Mouse (Mus musculus): ENCODE results near the gene Slc15a5.
A peak's percentile ranks its signal among the peaks of the same experiment; 100 is the strongest.

Gene Slc15a5

DNA sequence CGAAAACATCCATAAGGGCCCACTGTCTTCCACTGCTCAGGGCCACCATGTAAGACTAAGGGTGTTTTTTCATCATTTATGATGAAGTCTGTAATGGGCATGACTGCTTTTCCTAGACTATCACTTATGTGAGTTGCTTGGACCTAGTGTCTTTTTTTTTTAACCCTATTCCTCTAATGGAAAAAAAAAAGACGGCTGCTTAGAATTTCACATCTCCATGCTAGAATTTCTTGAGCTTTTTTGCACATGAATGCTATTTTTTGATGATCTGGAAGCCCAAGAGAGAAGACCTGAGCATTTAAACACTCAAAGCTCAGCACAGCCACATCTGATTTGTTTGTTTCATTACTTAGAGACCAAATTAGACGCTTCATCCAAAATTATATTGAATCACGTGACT, at the start of gene Slc15a5:
Slc15a5 (minus strand) TSS at position 101 of the 400 bp plus-strand sequence.
- DNase-seq (ENCODE audit: extremely low read depth, insufficient read length, low spot score) = no peak

DNA sequence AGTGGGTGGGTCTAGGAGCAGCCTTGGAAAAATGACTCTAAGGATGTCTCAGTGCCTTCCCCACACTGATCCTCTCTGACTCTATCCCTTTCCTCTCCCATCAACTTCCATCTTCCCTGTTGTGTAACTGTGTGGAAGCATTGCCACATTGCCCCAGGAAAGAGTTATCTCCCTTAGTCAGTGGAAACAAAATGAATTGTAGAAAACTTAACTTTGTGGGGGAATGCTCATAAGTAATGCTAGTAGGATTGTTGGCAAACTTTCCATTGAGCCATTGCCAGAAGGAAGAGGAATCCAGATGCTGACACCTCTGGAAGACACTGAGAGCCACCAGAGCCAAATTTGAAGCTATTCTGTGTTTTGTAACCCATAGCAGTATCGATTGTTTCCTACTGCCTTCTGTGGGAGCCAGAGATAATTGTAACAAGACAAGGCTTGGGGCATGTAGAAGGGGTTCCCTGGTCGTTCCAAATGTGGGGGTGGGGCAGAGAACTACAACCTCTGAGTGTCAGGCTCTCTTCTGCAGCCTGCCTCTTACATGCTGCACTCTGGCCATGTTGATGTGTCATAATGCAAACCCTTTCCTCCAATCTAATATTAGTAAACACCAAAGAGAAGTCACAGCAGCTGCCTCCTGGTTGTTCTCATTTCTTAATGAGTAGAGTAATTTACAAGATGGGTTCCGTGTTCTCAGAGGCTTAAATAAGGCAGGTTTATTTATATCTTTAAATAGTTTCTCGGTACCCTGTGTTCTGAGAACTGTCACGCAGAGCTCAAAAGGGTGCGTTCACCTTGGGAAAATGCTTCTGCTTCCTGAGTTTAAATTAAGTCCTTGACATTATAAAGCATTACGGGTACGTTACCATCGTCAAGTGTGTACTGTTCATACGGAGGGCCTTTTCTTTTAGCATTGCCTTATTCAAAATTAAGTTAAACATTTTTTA, 48.9 kb upstream of the Slc15a5 start:
- no peak for DNase-seq (ENCODE audit: extremely low read depth, insufficient read length, low spot score)

DNA sequence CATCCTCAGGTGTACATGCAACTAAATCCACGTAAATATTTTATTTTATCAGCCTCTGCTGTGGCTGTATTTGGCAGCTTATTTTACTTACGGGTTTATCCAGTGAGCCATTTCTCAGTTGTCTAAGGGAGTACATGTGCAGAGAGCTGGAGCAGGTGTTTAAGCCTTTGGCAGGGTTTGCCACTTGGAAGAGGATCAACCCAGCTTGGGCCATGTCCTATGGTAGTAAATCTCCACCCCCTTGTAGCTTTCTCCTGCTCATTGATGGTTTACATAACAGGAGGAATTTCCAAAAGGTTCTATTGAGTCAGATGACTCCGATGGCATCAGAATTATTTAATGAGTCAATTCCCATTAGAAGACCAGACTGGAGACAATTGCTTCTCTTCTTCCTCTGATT, 37.8 kb upstream of the Slc15a5 start:
- no peak for DNase-seq (ENCODE audit: extremely low read depth, insufficient read length, low spot score)

DNA sequence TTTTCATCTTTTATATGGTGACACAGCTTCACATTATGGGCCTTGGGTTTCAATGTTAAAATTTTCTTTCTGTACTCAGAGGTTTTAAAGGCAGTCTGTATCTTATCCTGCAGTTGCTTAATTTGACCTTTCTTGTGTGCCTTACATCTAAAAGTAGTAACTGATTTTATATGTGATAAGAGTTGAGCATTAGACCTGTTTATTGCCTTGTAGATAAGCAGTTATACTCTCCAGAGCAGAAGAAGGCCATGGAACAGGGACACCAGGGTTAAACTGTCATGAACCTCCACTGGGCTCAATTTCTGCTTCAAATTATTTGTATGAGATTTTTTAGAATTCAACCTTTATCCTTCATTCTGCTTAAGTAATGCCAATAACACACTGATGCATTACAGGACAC, 24.8 kb upstream of the Slc15a5 start:
- no peak for DNase-seq (ENCODE audit: extremely low read depth, insufficient read length, low spot score)

DNA sequence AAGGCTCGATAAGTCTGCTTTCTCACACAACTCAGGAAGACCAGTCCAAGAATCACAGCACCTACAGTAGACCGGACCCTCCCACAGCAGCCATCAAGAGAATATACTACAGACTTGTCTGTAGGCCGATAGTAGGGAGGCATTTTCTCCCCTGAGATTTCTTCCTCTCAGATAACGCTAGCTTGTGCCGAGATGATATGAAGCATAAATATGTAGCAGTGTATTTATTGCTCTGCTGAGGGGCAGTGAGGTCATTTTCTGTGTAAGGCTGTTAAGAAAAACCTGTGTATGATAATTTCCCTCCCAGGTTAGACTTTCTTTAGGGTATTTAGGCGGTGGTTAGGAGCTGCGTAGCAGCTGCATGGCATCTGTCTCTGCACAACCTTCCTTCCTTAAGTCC, 23.2 kb upstream of the Slc15a5 start:
- no peak for DNase-seq (ENCODE audit: extremely low read depth, insufficient read length, low spot score)

DNA sequence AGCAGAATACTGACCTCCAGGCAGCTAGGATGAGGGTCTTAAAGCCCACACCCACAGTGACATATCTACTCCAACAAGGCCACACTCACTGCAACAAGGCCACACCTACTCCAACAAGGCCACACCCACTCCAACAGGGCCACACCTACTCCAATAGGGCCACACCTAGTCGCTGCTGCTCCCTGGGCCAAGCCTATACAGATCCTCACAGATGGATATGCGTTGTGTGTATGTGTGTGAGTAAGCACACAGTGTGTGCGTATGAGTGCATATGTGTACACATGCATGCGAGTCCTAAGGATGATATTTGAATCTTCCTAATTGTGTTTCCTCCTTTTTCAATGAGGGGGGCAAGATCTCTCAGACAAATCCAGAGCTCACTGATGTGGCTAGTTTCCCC, 22.1 kb upstream of the Slc15a5 start:
- DNase-seq (ENCODE audit: extremely low read depth, insufficient read length, low spot score) = no peak

DNA sequence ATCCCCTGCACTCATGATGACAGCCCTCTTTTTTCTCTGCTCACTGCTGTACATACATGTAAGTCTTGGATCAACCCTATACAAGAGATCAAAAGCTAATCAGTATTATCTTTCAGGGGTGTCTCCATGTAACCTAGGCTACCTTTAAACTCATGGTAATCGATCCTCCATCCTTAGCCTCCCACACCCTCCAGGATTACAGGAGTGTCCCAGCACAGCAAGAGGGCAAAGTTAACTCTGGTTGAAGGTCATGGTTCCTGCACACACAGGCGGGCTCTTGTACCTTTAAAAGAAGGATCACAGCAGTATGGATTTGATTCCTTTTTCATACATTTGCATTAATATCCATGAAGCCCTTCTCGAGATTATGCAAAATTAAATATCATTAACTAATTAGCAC, 19.9 kb upstream of the Slc15a5 start:
- no peak for DNase-seq (ENCODE audit: extremely low read depth, insufficient read length, low spot score)

DNA sequence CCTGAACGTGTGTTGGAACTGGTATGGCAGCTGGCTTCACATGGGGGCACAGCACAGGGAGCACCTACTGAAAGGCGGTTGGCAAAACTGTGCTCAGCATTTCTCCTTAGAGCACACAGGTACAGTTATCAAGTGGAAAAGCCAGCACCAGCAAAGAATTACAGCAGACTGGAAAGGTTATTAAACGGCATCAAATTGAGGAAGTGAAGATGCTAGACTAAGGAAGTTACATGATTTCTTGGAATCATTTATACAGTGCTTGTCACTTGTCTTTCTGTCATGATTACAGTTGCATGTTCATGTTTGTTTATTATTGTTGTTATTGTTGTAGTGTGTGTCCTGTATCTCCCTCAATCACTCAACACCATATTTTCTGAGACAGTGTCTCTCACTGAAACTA, 15.3 kb upstream of the Slc15a5 start:
- DNase-seq (ENCODE audit: extremely low read depth, insufficient read length, low spot score) = no peak

DNA sequence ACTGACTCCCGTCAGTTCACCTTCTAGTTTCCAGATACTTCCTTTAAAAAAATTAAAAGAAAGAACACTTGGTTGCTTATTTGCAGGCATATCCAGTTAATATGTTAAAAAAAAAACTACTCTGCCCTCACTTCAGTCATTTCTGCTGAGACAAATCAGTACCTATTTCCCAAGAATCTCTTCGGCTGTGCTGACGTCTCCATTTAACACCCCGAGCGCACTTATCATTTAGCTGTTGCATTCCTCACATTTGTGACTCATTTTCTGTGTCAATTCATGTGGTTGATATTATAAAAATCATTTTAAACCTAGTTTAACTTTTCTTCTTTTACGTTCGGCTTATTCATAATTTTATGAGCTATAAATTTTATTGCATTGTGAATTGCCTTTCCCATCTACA, 12.7 kb upstream of the Slc15a5 start:
- DNase-seq (ENCODE audit: extremely low read depth, insufficient read length, low spot score) = no peak

DNA sequence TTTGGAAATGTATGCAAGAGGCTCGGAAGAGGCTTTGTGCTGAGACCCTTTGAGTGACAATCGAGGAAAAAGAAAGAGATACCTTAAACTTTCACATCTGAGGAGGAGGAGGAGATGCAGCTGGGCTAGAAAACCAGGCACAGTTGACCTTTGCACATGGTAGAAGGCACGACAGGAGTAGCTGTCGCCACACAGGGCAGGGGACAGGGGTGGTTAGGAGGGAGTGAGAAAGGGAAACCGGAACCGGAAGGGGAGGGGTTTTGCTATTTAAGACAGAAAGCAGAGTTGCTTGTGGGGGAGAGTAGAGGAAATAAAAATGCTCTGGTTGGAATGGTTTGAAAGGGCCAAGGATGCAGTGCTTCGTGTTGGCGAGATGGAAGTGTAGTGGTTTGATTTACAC, 9.4 kb upstream of the Slc15a5 start:
- DNase-seq (ENCODE audit: extremely low read depth, insufficient read length, low spot score) = peak; percentile 55

DNA sequence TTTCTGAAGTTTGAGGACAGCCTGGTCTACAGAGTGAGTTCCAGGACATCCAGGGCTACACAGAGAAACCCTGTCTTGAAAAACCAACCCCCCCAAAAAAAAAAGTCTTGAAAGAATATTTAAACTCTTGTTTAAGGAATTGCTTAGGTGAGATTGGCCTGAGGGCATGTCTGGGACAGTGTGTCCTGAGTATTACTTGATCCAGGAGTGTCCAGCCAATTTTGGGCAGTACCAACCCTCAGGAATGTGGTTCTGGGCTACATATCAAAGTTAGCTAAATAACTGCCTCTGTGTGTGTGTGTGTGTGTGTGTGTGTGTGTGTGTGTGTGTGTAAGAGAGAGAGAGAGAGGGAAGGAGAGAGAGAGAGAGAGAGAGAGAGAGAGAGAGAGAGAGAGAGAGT, 6.7 kb upstream of the Slc15a5 start:
- DNase-seq (ENCODE audit: extremely low read depth, insufficient read length, low spot score) = peak; percentile 54

DNA sequence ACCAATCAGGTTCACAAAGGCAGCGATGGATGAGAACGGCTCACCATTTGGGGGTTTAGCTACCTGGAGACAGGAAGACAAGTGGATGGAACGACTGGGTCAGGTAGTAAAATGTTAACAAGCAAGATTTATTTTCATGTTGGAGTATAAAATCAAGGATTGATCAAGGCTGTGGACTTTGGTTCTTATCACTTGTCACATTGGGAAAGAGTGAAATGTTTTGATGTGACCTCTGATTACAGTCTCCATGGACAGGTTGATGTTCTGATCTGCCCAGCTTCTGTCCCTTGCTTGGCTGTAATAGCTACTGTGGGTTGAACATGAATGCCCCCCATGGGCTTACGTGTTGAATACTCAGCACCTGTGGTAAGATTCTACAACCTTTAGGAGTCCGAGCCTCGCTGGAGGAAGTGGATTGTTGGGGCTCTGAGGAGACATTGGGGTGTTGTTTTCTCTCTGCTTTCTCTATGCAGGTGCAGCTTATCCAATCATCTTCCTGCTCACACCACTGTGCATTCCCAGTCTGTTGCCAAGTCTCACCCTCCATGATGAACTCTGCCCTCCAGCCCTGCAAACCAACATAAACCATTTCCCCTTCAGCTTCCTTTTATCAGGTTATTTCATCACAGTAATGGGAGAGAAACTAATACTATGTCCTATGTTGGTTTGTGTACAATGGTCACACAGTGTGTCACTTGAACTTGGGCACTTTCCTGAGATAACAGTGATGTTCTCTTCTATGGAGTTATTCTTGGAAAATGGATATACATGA, 1.2 kb upstream of the Slc15a5 start:
- no peak for DNase-seq (ENCODE audit: extremely low read depth, insufficient read length, low spot score)

DNA sequence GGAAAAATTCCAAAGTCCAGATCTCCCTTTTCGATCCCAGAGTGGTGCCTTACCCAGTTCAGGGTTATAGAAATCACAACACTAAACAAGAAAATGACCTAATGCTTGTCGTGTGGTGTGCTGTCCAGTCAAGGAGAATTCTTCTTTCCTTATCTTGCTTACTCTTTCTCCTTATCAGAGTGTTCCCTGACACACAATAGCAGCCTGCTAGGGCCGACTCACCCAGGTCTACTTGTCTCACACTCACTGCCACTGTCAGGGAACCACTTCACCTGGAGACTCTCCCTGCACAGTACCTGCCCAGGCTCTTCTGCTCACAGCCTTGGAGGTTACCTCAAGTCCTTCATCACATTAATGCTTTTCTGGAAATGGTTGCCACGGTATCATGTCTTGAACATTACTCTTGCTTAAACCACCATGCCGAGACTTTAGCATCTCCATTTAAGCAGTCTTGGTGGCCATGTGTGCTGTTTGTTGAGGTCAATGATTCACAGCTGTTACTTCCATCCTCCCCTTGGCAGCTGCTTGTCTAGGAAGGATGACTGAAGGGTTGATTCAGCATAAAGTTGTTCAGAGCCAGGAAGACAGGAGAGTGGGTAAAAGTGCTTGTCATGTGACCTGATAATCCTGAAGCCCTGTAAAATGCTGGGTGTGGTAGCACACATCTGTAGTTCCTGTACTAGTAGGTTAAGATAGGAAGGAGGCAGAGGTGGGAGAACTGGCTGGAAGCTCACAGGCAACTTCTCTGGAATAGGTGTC, 1.9 kb downstream of the Slc15a5 start:
- no peak for DNase-seq (ENCODE audit: extremely low read depth, insufficient read length, low spot score)

DNA sequence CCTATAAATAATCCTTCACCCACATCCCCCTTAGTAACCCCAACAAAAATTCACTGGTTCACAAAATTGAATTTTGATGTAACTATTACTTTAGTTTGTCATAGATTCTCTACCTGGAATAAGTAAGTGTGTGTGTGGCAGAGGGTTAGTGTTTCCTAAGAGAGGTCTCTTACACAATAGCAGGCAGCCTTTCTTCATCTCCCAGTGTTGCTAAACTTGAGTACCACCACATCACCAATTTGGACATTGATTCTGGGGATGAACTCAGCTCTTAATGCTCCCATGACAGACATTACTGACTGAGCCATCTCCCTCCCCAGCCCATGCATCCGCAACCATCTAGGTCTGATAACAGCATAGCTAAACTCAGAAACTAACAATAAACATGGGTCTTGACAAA, 4.0 kb downstream of the Slc15a5 start:
- no peak for DNase-seq (ENCODE audit: extremely low read depth, insufficient read length, low spot score)

DNA sequence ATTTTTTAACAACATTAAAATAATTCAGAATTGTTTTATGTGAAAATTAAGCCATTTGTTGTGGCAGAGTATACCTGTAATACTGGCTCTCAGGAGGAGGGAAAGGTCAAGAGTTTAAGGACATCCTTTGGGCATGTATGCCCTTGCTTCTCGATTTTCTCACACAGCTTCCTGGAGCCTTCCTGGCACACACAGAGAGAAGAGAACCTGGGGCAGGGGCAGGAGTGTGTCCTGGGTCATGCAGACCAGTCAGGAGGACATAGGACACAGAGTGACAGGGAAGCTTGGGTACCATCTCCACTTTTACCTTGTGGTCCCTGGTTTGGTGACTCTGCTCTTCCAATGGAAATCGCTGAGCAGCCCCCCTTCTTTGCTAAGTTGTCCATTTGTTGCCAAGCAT, 6.2 kb downstream of the Slc15a5 start:
- DNase-seq (ENCODE audit: extremely low read depth, insufficient read length, low spot score) = no peak

DNA sequence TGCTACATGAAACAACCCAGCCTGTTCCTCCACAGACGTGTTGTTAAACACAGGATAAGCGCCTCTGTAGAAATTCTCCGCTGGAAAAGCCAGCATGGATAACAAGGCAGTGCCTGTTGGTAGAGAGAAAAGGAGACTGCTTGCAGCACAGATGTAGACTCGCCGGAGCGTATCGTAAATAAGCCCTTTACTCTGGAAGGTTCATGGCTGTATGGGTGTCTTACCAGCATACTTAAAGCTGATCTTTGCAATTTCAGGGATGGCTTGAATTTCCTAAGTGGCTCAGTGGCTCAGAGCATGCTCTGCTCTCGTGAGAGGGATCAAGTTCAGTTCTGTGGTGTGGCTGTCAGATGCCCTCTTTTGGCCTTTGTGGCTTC, 6.8 kb downstream of the Slc15a5 start:
- DNase-seq (ENCODE audit: extremely low read depth, insufficient read length, low spot score) = no peak

DNA sequence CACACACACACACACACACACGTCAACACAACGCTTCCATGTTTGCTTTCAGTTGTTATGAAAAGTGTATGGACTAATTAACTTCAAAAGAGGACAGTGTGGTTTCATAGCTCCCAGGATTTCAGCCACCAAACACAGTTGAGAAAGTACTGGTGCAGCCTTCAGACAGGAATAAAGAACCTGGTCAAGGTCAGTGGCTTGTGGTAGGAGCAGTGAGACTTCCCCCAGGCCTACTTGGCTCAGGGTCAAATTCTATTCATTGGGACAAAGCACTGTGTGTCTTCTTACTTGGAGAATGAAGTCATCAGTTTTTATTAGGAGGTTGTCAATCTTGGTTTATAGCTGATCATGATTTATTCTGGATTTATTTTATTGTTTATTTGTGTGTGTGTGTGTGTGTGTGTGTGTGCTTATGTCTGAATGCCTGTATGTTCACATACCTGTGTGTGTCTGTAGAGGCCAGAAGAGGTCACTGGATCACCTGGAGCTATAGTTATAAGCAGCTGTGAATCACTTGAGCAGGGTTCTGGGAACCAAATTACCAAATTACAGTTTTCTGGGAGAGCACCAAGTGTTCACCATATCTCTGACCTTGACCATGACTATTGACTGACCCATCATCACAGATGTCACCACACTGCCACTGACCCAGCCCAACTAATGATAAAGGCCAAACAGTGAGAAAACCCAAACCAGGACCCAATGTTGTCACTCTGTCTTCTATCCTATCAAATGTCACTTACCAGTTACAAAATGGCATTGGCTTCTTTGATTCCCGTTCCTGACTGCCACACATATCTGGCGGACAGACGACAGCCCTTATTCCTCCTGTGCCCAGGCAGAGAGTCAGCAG, 7.4 kb downstream of the Slc15a5 start:
- no peak for DNase-seq (ENCODE audit: extremely low read depth, insufficient read length, low spot score)

DNA sequence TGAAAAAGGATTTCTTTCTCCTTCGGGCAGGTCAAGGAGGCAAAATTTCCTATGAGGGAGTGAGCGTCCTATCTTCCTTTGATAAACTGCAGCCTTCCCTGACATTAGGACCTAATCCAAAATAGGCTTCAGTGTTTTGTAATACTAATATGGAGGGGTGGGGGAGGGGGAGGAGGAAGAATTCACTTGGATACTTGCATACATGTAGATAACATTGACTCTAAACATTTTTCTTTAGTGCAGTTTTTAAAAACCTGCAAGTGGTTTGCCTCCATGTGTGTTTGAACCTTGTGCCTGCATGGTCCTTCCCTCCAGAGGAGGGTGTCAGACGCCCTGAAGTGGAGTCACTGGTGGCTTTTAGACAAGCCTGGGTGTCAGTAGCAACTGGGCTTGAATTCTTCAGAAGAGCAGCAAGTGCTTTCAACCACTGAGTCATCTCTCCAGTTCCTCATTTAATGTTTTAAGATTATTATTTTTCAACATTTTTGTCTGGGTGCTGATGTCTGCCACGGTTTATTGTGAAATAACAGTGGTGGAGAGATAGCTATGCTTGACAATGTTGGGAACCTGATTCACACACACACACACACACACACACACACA, 8.1 kb downstream of the Slc15a5 start:
- no peak for DNase-seq (ENCODE audit: extremely low read depth, insufficient read length, low spot score)

DNA sequence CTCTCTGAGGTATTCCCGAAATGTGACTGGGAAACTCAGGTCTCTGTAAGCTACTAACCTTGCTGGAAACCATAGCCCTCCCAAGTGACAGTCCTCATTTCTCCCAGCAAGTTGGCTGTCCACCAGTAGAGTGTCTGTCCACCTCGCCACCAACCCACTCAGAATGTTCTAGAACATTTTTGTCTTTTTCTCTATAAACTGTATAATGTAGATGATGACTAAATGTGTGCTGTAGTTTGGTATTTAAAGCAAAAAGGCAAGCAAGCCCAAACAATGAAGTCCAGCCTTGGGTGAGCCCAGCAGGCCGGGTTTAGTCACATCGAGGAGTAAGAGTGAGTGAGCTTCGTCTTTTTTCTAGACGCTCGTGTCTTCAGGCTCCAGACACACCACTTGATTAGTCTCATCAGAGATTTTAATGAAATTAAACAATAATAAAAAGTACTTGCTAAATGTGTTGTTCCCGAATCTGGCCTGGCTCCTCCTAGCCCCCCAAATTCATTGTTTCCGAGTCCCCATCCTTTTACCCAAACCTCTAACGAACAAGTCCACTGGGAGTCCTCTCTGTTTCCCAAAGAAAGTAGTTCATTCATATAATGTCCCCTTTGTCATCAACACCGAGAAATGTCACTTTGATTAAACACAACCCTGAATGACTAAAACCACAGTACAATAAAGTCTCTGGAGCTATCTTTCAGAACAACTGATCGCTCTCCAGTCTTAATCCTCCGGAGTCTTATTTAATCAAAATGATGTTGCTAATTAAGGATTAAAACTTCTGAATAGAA, 8.8 kb downstream of the Slc15a5 start:
- DNase-seq (ENCODE audit: extremely low read depth, insufficient read length, low spot score) = no peak
